Mouse (Mus musculus): ENCODE measurements around the gene Pnrc2.

The Pnrc2 gene

GRCm38 (mm10) chr4:135870227-135871023, 3.2 kb downstream of the Pnrc2 start:
- DNase-seq (ENCODE audit: low read depth, low spot score): no peak
- H3K27me3 ChIP-seq (ENCODE audit: control insufficient read depth, insufficient read depth, low read length, poor library complexity, severe bottlenecking): no peaks in the 10 kb centered on the region
- H3K36me3 ChIP-seq (ENCODE audit: control insufficient read depth, insufficient read depth, low read length, poor library complexity, severe bottlenecking): peaks cover 11% of the 10 kb centered on the region

GRCm38 (mm10) chr4:135868996-135869395, 4.7 kb downstream of the Pnrc2 start:
- no peak for DNase-seq (ENCODE audit: low read depth, low spot score)
- Histone ChIP-seq H3K36me3 (ENCODE audit: control insufficient read depth, insufficient read depth, low read length, poor library complexity, severe bottlenecking) (peaks cover 11% of the 10 kb centered on the region), H3K27me3 (ENCODE audit: control insufficient read depth, insufficient read depth, low read length, poor library complexity, severe bottlenecking) (no peaks in the 10 kb centered on the region)

- no peaks in the 10 kb centered on the region for H3K27me3 ChIP-seq (ENCODE audit: control insufficient read depth, insufficient read depth, low read length, poor library complexity, severe bottlenecking)
- H3K36me3 ChIP-seq (ENCODE audit: control insufficient read depth, insufficient read depth, low read length, poor library complexity, severe bottlenecking): peaks cover 4% of the 10 kb centered on the region; the same call in 1 of the 2 replicates
- DNase-seq (ENCODE audit: low read depth, low spot score): no peak
These were observed 16.0 kb downstream of the Pnrc2 start for GRCm38 (mm10) chr4:135857597-135858186.

- H3K36me3 ChIP-seq (ENCODE audit: control insufficient read depth, insufficient read depth, low read length, poor library complexity, severe bottlenecking): no peaks in the 10 kb centered on the region
- no peaks in the 10 kb centered on the region for H3K27me3 ChIP-seq (ENCODE audit: control insufficient read depth, insufficient read depth, low read length, poor library complexity, severe bottlenecking)
- DNase-seq (ENCODE audit: low read depth, low spot score): peak; percentile 31
These were observed 17.2 kb downstream of the Pnrc2 start for GRCm38 (mm10) chr4:135856223-135857091.

- no peaks in the 10 kb centered on the region for H3K27me3 ChIP-seq (ENCODE audit: control insufficient read depth, insufficient read depth, low read length, poor library complexity, severe bottlenecking)
- DNase-seq (ENCODE audit: low read depth, low spot score): peak; percentile 99
- no peaks in the 10 kb centered on the region for H3K36me3 ChIP-seq (ENCODE audit: control insufficient read depth, insufficient read depth, low read length, poor library complexity, severe bottlenecking)
These were observed 18.0 kb downstream of the Pnrc2 start, which contains the start of gene Srsf10 for GRCm38 (mm10) chr4:135855536-135856222. TSS of gene Srsf10 (plus strand) at chr4:135855747.

DNA sequence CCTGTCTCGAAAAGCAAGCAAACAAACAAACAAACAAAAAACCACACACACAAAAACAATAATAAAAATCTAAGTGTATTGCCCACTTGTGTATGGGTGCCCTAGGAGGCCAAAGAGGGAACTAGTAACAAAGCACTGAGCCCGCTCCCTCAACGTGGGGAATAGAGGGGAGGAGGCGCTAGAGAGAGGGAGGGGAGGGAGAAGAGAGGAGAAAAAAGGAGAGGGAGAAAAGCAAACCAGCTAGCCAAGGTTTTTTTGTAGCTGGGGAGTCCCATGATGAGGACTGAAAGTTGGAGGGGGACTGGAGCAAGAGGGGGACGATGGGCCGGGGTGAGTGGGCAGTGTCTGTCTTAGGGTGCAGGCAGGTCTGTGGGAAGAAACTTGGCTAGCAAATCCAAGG, 18.6 kb downstream of the Pnrc2 start:
- no peaks in the 10 kb centered on the region for H3K36me3 ChIP-seq (ENCODE audit: control insufficient read depth, insufficient read depth, low read length, poor library complexity, severe bottlenecking)
- H3K27me3 ChIP-seq (ENCODE audit: control insufficient read depth, insufficient read depth, low read length, poor library complexity, severe bottlenecking): no peaks in the 10 kb centered on the region
- peak; percentile 29 for DNase-seq (ENCODE audit: low read depth, low spot score)

DNA sequence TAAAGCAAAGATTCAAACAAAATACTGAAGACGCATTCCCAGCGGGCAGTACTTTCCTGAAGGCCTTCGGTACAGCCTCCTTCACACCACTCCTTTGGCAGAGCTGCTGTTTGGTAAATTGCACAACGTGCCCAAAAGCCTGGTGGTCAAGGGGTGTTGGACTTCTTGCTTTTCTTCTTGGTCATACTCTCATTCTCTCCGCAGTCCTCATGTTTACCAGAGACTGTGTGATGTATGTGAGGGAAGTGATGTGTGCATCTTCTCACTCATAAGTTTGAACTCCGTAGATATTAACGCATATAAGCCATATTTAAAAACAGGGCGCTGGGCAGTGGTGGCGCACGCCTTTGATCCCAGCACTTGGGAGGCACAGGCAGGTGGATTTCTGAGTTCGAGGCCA, 19.0 kb downstream of the Pnrc2 start:
- DNase-seq (ENCODE audit: low read depth, low spot score): no peak
- no peaks in the 10 kb centered on the region for H3K36me3 ChIP-seq (ENCODE audit: control insufficient read depth, insufficient read depth, low read length, poor library complexity, severe bottlenecking)
- no peaks in the 10 kb centered on the region for H3K27me3 ChIP-seq (ENCODE audit: control insufficient read depth, insufficient read depth, low read length, poor library complexity, severe bottlenecking)

DNA sequence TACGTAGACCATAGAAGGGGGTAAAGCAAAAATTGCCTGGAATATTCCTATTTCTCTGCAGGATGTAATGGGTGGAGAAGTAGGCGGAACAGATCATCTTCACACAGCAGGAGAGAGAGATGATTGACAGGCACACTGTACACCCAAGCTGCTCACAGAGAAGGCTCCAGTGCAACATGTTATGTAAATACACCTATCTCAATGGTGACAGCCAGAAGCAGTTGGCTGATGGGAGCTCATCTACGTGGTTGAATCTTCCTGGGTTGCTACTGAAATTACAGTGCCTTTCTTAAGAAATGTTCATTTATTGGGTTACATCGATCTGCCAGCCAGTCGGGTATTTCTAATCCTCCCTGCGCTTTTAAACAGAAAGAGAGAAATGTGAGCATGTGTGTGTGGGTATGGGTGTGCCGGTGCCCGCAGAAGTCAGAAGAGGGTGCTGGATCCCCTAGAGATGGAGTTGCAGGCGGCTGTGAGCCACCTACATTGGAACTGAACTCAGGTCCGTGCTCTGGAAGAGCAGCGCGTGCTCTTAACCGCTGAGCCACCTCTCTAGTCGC, 19.6 kb downstream of the Pnrc2 start:
- no peaks in the 10 kb centered on the region for H3K36me3 ChIP-seq (ENCODE audit: control insufficient read depth, insufficient read depth, low read length, poor library complexity, severe bottlenecking)
- DNase-seq (ENCODE audit: low read depth, low spot score): no peak

GRCm38 (mm10) chr4:135851942-135852341, 21.7 kb downstream of the Pnrc2 start:
- no peak for DNase-seq (ENCODE audit: low read depth, low spot score)
- H3K36me3 ChIP-seq (ENCODE audit: control insufficient read depth, insufficient read depth, low read length, poor library complexity, severe bottlenecking): no peaks in the 10 kb centered on the region
- no peaks in the 10 kb centered on the region for H3K27me3 ChIP-seq (ENCODE audit: control insufficient read depth, insufficient read depth, low read length, poor library complexity, severe bottlenecking)

More for the DNA sequence above, 19.6 kb downstream of the Pnrc2 start:
- H3K27me3 ChIP-seq (ENCODE audit: control insufficient read depth, insufficient read depth, low read length, poor library complexity, severe bottlenecking): no peaks in the 10 kb centered on the region

- Histone ChIP-seq H3K36me3 (ENCODE audit: control insufficient read depth, insufficient read depth, low read length, poor library complexity, severe bottlenecking) (no peaks in the 10 kb centered on the region), H3K27me3 (ENCODE audit: control insufficient read depth, insufficient read depth, low read length, poor library complexity, severe bottlenecking) (no peaks in the 10 kb centered on the region)
- DNase-seq (ENCODE audit: low read depth, low spot score): no peak
These were observed 23.1 kb downstream of the Pnrc2 start for GRCm38 (mm10) chr4:135850411-135851095.

- H3K27me3 ChIP-seq (ENCODE audit: control insufficient read depth, insufficient read depth, low read length, poor library complexity, severe bottlenecking): 0 out of 2 replicates have a peak, but pooled peaks cover 2% of the 10 kb centered on the region
- no peaks in the 10 kb centered on the region for H3K36me3 ChIP-seq (ENCODE audit: control insufficient read depth, insufficient read depth, low read length, poor library complexity, severe bottlenecking)
- no peak for DNase-seq (ENCODE audit: low read depth, low spot score)
These were observed 26.1 kb downstream of the Pnrc2 start for GRCm38 (mm10) chr4:135847581-135847980.

DNA sequence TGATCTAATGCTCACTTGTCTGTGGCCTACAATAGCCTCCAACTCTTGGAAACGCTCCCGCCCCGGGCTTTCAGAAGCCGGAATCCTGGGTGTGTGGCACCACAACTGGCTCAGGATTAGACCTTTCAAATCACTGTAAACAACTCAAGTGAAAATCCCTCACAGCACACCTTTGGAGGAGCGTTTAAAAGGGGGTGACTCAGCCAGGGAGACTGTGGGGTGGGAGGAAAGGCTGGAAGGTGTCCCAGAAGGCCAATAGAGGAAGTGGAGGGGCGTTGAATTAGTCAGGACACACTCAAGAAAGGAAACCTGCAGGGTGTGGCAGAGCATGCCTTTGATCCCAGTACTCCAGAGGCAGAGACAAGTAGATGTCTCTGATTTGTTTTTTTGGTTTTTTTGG, 29.2 kb downstream of the Pnrc2 start:
- no peak for DNase-seq (ENCODE audit: low read depth, low spot score)

GRCm38 (mm10) chr4:135839293-135840011, 34.2 kb downstream of the Pnrc2 start:
- H3K27me3 ChIP-seq (ENCODE audit: control insufficient read depth, insufficient read depth, low read length, poor library complexity, severe bottlenecking): 0 out of 2 replicates have a peak, but pooled peaks cover 2% of the 10 kb centered on the region
- DNase-seq (ENCODE audit: low read depth, low spot score): no peak
- no peaks in the 10 kb centered on the region for H3K36me3 ChIP-seq (ENCODE audit: control insufficient read depth, insufficient read depth, low read length, poor library complexity, severe bottlenecking)

More for the DNA sequence above, 29.2 kb downstream of the Pnrc2 start:
- Histone ChIP-seq H3K27me3 (ENCODE audit: control insufficient read depth, insufficient read depth, low read length, poor library complexity, severe bottlenecking) (0 out of 2 replicates have a peak, but pooled peaks cover 2% of the 10 kb centered on the region), H3K36me3 (ENCODE audit: control insufficient read depth, insufficient read depth, low read length, poor library complexity, severe bottlenecking) (no peaks in the 10 kb centered on the region)
